Mouse (Mus musculus) limb, embryonic 14.5 days (tissue): Measurements from ENCODE around the gene Ctsd. TPM values are rescaled to one million over a fixed set of nuclear protein-coding genes. Genes with fewer than 3 reads are reported as not detected.

Source experiments
- ATAC-seq: fragments of 200-750 bp; cut with Nextera tagmentation; 2 replicates; pipeline ENCODE4 v1.8.0; 2017; ENCODE audit warnings: low read depth, moderate number of reproducible peaks, moderate TSS enrichment; ENCODE audit not compliant: low FRiP score
- DNase-seq: peaks from one replicate; pipeline ENCODE4 v3.0.0-alpha.2; 2015; ENCODE audit warnings: low spot score
- H3K27ac ChIP-seq: fragments of 300-500 bp; sonication (generic); replicated peaks from 2 replicates; pipeline ENCODE4 v1.5.1; 2014; ENCODE audit warnings: low read depth, mild to moderate bottlenecking, low read length, moderate library complexity, mixed read lengths
- H3K27me3 ChIP-seq: fragments of 300-500 bp; sonication (generic); 2 replicates; pipeline ENCODE4 v1.6.1; 2014; ENCODE audit warnings: low read length, mixed read lengths; ENCODE audit not compliant: control insufficient read depth, insufficient read depth
- H3K36me3 ChIP-seq: fragments of 300-500 bp; sonication (generic); 2 replicates; pipeline ENCODE4 v1.6.1; 2014; ENCODE audit warnings: mild to moderate bottlenecking, low read length, moderate library complexity, mixed read lengths; ENCODE audit not compliant: control insufficient read depth, insufficient read depth
- H3K4me1 ChIP-seq: fragments of 300-500 bp; sonication (generic); 2 replicates; pipeline ENCODE4 v1.6.1; 2014; ENCODE audit warnings: antibody characterized with exemption, low read length, mixed read lengths; ENCODE audit not compliant: control insufficient read depth, insufficient read depth
- H3K4me2 ChIP-seq: fragments of 300-500 bp; sonication (generic); replicated peaks from 2 replicates; pipeline ENCODE4 v1.6.1; 2014; ENCODE audit warnings: low read depth, mild to moderate bottlenecking, low read length, moderate library complexity; ENCODE audit not compliant: severe bottlenecking
- H3K4me3 ChIP-seq: fragments of 300-500 bp; sonication (generic); replicated peaks from 2 replicates; pipeline ENCODE4 v1.5.1; 2014; ENCODE audit warnings: low read length
- H3K9ac ChIP-seq: fragments of 300-500 bp; sonication (generic); 2 replicates; pipeline ENCODE4 v1.6.1; 2014; ENCODE audit warnings: mild to moderate bottlenecking, low read depth, low read length, moderate library complexity; ENCODE audit not compliant: severe bottlenecking
- H3K9me3 ChIP-seq: fragments of 300-500 bp; sonication (generic); 2 replicates; pipeline ENCODE4 v1.6.1; 2016; ENCODE audit warnings: low read length; ENCODE audit not compliant: control insufficient read depth
- POLR2A ChIP-seq: fragments of 200-500 bp; IDR thresholded peaks from 2 replicates; pipeline ENCODE4 v1.8.0; 2012; ENCODE audit warnings: inconsistent platforms, mild to moderate bottlenecking, moderate library complexity, borderline replicate concordance; ENCODE audit not compliant: insufficient read depth, insufficient read length; ENCODE audit errors: extremely low read depth
- WGBS: fragments of 180-500 bp; shearing (Covaris S2); extraction: QIAGEN DNeasy Blood & Tissue Kit; methylation state at CpG from one replicate; pipeline ENCODE4 v1.1.7; 2014; 5-methylcytosine and 5-hydroxymethylcytosine counted together
- polyA plus RNA-seq, 2 experiments: library from polyadenylated mRNA; depleted of rRNA in 1 of 2; stranded (reverse) in 1 of 2; unstranded in 1 of 2; fragments of >200 nt; fragmentation: Nextera tagmentation in 1 of 2; extraction: Ambion mirVana in 1 of 2; gene quantifications; 2 replicates each; pipeline versions ENCODE4 v1.2.1 to v1.2.3; 2012 to 2014

The Ctsd gene
- polyA plus RNA-seq, 2 experiments = 237 to 334 TPM

DNA sequence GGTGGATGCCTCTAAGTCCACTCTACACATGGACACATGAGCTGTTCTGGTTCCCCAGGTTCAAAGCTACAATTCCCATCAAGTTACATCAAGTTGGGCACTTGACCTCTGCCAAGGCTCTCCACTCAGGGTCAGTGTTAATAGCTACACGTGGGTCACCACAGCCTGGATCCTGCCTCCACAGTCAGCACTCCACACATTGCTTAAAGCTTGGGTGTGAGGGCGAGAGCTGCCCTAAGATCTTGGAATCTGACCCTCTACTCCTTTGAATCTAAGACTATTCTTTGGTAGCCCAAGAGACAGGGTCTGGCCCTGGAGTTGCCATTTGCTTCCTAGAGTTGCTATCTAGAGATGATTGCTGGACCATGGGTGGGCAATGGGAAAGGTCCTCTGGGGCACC, 902 bp upstream of the Ctsd start:
- Histone ChIP-seq H3K27ac (no peak overlapping the region), H3K9me3 (no peaks in the 10 kb centered on the region), H3K36me3 (peaks cover 16% of the 10 kb centered on the region), H3K4me1 (peaks cover 17% of the 10 kb centered on the region), H3K4me3 (no peak overlapping the region), H3K4me2 (no peak overlapping the region), H3K27me3 (no peaks in the 10 kb centered on the region), H3K9ac (no peak overlapping the region)
- no peak for TF ChIP-seq POLR2A
- 94% methylated on average over 2 of the region's 2 CpGs for WGBS
- ATAC-seq (no peak), DNase-seq (no peak)

DNA sequence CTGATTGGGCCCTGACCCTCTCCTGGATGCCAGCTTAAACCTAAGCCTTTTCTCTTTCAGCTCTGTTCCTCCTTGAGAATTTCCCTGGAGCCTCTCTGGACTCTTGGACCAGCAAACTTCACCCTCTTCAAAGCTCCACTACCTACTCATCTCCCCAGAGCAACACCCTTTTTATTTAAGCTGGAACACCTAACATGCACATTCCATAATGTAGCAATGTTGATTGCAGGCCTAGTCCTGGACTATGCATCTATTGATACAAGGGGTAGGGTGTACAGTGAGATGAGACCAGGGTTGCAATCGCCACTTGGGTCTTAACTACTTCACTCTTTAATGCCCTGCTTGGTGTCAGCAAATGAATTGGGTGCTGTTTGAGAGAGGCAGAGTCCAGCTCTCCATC, 360 bp upstream of the Ctsd start:
- H3K9ac ChIP-seq = no peak overlapping the region
- H3K4me3 ChIP-seq = peak overlapping the region; percentile 82
- H3K4me2 ChIP-seq = peak overlapping the region; percentile 86
- H3K27ac ChIP-seq = peak overlapping the region; percentile 63
- peaks cover 21% of the 10 kb centered on the region for H3K36me3 ChIP-seq
- ATAC-seq = no peak
- H3K4me1 ChIP-seq = peaks cover 17% of the 10 kb centered on the region
- TF ChIP-seq POLR2A = no peak
- H3K27me3 ChIP-seq = no peaks in the 10 kb centered on the region
- no peak for DNase-seq
- whole genome bisulfite sequencing = 95% methylated on average over 1 of the region's 1 CpGs
- no peaks in the 10 kb centered on the region for H3K9me3 ChIP-seq

DNA sequence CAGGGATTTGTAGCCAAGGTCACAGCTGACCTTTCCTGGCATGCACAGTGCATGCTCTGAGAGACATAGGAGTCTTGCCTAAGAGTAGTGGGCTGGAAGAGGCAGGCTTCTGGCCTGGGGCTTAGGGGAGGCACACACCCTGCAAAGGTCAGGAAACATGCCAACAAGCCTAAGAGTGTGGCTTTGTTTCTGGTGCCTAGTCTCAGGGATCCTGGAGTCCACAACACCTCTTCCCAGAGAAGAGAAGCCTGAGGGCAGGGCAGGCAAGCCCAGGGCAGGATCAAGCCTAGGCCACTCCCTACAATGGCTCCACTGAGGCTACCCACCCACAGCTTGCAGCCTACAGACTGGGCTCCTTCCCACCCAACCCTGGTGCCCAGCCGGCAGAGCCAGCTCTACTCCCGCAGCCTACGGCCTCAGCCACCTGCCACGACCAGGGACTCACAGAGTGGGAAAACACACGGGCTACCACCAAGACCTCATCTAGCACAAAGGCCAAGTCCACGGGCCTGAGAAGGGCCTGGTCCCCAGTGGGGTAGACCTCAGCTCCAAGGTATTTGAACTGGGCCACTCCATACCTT, 1.1 kb downstream of the Ctsd start:
- ATAC-seq = no peak
- Histone ChIP-seq H3K4me3 (peak overlapping the region; percentile 82), H3K9me3 (no peaks in the 10 kb centered on the region), H3K4me2 (peak overlapping the region; percentile 86), H3K9ac (peak overlapping the region; percentile 84), H3K27ac (no peak overlapping the region; the same call in 1 of the 2 replicates), H3K4me1 (peaks cover 17% of the 10 kb centered on the region), H3K36me3 (peaks cover 36% of the 10 kb centered on the region), H3K27me3 (no peaks in the 10 kb centered on the region)
- DNase-seq = no peak
- no peak for TF ChIP-seq POLR2A
- WGBS = 54% methylated on average over 6 of the region's 6 CpGs

DNA sequence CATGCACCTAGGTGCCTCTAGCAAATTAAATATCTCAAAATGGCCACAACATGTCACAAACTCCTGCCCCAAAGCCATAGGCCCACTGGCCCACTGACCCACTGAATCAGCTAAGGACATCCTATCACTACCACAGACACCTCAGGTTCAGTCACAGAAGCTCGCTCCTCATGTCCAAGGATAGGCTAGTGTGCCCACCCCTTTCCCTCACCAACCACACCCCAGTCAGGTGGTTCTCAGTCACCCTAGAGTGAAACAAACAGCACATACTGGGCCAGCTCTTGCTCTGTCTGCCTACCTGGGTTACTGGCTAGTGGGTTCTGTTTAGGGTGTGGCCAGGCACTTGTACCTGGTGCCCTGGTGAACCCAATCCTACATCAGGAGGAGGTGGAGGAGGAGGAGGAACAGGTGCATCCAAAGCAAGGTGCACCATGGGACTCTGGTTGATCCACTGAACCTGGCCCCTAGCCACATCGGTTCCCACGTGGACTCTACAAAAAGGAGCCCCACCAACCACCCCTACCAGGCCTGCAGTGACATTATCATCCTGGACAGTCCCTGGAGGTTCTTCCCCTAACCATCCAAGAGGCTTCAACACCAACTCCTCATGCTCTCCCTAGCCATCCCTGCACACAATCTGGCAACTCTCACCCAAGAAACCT, 2.0 kb downstream of the Ctsd start:
- Histone ChIP-seq H3K4me3 (peak overlapping the region; percentile 82; the same call in 1 of the 2 replicates), H3K36me3 (peaks cover 44% of the 10 kb centered on the region), H3K9me3 (no peaks in the 10 kb centered on the region), H3K4me2 (peak overlapping the region; percentile 86; the same call in 1 of the 2 replicates), H3K4me1 (peaks cover 17% of the 10 kb centered on the region), H3K27ac (no peak overlapping the region), H3K9ac (peak overlapping the region; percentile 84), H3K27me3 (no peaks in the 10 kb centered on the region)
- WGBS = 95% methylated on average over 3 of the region's 3 CpGs
- TF ChIP-seq POLR2A = no peak
- DNase-seq = no peak
- ATAC-seq = no peak

DNA sequence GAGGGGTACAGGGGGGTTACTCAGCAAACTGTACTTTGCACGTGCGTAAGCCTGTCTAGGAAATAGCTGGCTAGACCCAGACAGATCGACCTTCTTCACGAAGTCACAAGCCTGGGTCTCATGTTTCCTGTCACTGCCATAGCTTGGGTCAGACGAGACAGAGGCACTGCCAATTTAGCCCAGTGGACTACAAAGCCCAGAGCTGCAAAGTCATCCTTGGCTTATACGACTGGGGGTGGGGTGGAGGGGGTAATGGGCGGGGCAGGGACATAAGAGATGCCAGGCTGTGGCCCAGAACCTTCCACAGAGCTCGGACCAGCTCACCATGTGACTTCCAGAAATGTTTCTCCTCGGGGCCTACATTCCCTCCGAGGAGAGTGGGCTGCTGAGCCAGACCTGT, 3.5 kb downstream of the Ctsd start:
- Histone ChIP-seq H3K9me3 (no peaks in the 10 kb centered on the region), H3K4me1 (peaks cover 17% of the 10 kb centered on the region), H3K36me3 (peaks cover 60% of the 10 kb centered on the region), H3K4me3 (no peak overlapping the region), H3K4me2 (no peak overlapping the region), H3K27me3 (no peaks in the 10 kb centered on the region), H3K27ac (no peak overlapping the region), H3K9ac (no peak overlapping the region)
- 72% methylated on average over 10 of the region's 10 CpGs for WGBS
- no peak for TF ChIP-seq POLR2A
- DNase-seq = no peak
- ATAC-seq = no peak
